Mouse (Mus musculus) forelimb bud, embryonic 11.5 days (tissue): ENCODE data around the gene Ndufs8.

Source experiments
- DNase-seq: peaks from one replicate; pipeline ENCODE4 v3.0.0-alpha.2; 2012; ENCODE audit warnings: low read depth, low spot score

Gene Ndufs8

DNA sequence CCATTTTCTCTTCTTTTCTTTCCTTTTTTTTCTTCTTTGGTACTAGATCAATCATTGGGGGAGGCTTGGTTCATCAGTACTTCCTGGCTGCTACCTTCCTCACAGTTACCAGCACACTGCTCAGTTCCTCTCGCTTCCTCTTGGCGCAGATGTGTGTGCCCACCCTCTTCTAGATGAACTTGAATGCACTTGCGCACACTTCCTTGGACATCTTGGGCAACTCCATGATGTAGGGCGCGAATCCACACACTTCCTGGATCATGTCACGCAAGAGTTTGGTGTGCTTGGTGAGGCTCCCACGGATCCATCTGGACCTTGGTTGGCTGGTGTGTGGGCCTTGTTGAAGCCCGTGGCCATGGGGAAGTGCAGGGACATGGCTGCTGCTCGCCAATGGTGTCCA, 19.1 kb upstream of the Ndufs8 start:
- DNase-seq, result no peak

DNA sequence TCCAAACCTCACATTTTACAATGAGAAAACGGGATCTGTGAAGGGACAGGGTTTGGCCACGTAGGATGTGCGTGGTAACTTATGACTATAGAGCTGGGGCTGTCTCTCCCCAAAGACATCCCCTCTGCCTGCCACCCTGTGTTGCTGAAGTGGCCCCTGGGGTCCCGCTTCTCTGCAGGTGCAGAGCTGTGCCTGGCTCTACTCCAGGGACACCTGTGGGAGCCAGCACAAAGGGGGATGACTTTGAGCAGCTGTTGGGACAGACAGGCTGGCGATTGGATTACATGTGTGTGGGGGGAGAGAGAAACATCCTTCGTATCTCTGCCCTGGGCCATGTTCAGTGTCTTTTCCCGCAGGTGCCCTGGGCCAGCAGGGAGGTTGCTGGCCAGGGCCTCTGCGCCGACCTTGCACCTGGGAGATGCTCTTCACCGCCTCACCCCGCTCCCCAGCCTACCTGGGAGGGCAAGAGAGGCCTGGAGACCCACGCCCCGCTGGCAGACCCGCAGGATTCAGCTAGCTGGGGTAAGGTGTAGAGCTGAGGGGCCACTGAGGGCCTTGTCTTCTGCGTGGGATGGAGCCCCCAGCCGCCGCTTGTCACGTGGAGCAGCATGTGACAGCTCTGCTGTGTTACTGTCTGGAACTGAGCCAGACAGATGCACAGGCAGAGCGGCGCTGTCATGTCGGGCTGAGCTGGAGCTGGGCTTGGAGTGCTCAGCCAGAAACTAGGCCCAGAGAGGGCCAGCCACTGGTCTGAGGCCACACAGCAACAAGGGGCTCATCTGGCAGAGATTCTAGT, 17.9 kb upstream of the Ndufs8 start:
- no peak for DNase-seq

DNA sequence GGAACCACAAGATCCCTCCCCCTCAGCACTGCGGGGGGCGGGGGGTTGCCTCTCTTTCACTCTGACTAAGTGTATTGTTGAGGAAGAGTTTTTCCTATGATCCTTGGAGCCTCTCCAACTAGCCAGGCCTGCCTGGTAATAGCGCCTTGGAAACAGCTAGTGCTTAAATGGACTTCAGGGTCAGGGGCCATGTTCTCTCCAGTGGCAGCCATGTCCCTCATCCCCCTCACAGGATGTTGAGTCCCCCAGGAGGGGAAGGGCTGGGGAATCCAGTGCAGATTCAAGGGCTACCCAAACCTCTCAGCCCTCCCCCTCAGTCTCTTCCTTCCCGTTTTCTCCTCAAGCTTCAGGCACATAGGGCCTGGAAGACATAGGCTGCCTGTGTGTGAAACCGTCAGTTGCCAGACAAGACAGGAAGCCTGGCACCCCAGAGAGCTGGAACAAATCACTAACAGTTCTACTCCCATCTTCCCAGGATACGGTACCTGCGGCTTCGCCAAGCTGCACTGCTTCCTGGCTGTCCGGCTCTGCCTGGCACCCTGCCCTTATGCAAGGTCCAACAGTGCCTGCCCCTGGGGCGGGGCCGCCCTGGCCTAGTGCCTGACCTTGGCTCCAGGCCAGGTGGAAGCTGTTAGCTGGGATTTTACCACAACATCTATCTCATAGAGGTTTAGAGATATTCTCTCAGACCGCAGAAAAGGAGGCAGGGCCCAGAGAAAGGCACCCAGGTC, 16.8 kb upstream of the Ndufs8 start, which contains the start of gene Aldh3b1:
TSS of gene Aldh3b1 (minus strand) at position 598 of the 731 bp plus-strand sequence.
- DNase-seq, result no peak

DNA sequence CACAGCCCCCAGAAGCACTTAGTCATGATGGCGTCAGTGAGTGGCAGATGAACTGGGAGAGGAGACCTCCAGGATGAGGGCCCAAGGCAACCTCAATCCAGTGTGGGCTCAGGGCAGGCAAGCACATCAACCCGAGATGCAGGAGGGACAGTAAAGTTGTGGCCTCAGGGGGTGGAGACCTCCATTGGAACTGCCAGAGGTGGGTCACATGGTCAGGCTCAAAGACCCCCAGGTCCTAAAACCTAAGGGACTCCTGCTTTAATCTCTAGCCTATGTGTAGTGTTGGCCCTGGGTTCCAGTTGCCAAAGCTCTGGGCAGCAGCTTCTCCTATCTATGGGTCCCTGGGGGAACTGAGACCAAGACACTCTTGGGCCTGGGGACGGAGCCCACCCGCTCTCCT, 16.2 kb upstream of the Ndufs8 start:
- DNase-seq, result no peak

DNA sequence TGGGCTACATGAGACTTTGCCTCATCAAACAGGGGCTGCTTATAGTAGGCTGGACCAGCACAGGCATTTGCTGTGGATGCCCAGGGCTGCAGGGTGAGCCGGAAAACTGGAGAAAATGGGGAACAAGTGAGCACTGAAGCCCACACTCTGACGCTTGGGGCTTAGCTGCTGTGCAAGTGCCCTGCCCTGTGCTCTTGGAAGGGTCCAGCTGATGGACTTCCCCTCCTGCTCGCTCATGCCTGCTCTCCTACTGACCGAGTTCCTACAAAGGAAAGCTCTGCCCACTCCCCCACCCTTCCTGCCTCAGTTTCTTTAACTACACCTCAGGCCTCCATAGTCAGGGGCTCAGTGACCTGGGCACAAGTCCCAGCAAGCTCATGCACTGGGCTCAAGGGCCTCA, 15.4 kb upstream of the Ndufs8 start:
- DNase-seq, result no peak

DNA sequence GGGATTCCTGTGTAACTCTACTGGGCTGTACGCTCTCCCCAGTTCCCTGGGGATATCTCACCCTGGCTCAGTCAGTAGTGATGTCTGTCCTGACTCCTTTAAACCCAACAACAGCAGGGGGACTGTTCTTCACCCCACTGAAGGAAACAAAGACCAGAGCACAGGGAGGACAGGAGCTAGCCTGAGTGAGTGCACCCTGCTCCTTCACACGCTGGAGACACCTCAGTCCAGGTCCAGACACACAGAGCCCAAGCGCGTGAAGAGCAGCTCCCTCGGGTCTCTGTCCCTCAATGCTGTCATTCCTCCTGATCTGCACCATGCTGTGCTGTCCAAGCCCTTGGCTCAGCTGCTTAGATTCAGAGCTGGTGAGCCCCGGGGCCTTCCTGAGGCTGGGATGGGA, 14.1 kb upstream of the Ndufs8 start:
- no peak for DNase-seq

DNA sequence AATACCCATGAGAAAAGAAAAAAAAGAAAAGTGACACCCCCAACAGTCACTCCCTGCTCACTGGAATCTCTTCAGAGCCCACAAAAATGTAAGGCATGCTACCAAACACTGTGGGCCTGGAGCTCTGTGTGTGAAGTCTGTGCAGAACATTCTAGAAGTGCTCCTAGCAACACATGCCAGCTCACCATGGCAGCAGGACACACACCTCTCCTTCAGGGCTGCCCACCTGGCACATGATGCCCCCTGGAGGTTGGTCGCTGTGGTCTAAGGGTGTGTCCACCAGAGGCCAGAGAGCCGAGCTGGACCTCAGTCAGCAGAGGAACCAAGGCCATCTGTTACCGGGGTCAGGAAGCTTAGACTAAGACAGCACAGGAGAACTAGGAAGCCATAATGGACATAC, 13.7 kb upstream of the Ndufs8 start:
- no peak for DNase-seq

DNA sequence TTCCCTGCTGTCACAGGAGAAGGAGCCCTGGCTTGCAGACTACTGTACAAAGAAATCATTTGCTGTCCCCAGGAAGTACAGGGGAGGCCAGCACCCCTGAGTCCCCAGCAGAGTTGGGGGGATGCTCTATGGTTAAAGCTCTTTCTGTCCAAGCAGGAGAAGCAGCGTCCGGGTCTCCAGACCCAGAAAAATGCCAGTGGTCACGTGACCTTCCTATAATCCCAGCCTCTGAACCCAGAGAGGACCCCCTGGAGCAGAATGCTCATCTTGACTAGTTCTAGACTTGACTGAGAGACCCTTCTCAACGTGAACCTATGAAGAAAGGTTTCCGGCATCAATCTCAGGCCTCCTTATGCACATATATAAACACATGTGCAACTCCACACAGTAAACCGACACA, 13.3 kb upstream of the Ndufs8 start:
- no peak for DNase-seq

DNA sequence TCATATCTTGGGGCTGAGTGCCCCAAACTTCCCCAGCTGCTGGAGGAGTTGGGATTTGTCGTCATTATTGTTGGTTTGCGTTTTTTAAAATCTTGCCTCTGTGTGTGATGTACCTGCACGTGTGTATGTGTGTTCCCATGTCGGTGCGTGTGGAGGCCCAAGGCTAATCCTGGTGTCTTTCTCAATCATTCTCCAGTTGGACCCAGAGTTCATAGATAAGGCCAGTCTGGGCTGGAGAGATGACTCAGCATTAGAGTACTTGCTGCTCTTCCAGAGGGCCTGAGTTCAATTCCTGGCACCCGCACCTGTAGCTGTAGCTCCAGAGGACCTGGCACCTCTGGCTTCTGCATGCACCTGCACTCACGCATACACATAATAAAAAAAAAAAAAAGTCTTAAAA, 12.3 kb upstream of the Ndufs8 start:
- no peak for DNase-seq

DNA sequence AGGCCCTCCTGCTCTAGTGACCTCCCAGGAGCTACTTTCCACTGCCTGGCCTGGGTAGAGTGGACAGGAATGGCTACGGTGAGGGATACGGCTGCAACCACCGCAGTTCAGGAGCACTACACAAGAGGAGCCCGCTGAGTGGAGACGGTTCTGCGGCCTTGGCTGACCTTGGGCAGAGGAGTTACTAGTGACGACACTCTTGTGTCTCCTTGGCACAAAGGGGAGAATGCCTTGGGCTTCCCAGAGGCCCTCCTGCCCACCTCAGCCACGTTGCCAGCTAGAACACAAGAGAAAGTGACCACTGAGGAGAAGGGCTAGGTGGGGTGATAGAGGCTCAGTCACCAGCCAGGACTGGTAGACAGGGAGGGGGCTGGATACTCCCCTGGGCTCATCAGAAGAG, 11.6 kb upstream of the Ndufs8 start:
- no peak for DNase-seq

DNA sequence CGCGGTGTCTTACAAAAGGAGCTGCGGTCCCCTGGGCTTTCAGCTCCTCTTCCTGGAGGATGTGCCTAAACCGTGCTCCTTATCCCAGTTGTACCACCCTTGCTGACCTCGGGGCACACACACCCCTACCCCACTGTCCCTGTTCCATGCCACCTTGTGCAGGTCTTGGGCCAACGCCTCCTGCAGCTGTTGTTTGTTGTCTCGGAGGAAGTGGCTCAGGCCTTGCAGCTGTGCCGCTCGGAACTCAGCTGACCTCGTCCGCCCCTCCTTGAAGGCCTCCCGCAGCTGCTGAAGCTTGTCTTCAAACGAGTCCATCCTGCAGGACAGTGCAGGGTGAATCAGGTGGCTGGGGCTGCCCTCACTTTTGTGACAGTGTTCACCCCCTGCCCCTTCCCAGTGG, 11.0 kb upstream of the Ndufs8 start:
- no peak for DNase-seq

DNA sequence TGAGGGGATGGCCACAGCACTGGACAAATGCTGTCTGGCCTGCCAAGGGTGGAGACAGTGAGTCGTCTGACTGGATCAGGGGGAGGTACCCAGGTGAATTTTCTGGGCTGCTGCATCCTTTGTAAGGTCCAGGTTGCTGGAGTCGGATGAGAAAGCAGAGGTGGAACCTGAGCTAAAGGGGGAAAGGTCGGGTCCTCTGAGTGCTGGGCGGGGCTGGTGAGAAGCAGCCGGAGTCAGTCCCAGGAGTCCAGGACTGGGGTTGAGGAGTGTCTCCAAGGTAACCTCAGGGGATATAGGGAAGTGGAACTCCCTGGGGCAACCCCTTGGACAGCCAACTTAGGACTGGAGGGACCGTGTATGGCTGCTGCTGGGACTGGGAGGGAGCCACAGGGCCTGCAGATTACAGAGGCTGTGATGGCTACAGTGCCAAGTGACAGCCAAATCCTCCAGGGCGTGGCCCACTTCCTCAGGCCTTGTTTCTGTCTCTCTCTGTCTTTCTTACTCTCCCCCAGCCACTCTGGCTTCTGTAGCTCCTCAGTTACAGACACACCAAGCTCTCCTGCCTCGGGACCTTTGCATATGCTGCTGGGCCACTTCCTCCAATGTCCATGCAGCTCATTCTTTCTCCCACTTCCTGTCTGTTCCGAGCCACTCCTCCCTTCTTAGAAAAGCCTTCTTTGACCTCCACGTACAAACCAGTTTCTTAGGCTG, 10.2 kb upstream of the Ndufs8 start:
- DNase-seq, result no peak

DNA sequence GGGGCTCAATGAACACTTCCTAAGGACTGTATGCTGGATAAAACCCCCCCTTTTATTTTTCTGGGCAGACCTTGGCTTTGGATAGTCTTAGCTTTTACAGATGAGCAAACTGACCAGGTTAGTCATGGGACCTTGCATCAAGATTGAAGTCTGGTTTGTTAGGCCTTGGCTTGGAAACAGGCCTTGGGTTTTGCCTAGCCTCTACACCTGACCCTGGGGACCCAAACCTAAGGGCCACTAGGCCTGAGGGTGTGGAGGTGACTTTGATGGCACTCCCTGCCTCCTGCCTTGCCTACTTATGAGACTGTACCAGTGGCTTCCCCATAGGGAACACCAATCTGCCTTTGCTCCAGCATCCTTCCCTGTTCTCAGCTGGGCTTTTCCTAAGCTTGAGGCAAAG, 7.4 kb upstream of the Ndufs8 start:
- no peak for DNase-seq

DNA sequence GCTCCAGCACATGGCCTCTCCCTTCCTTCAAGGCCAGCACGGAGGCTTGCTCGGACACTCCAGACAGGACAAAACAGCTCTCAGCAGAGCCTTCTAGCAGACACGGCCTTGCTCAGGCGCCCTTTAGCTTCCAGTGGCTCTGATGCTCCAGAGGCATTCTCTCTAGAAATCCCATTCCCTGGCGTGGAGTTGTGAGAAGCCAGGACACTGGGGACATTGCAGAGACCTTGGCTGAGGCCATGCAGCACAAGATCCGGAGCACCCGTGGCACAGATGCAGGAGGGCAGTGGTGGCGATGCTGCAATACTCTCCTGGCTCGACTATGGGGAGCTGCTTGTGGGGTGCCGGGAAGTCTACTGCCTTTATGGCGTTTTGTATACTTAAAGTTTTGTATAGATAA, 4.2 kb upstream of the Ndufs8 start:
- no peak for DNase-seq

DNA sequence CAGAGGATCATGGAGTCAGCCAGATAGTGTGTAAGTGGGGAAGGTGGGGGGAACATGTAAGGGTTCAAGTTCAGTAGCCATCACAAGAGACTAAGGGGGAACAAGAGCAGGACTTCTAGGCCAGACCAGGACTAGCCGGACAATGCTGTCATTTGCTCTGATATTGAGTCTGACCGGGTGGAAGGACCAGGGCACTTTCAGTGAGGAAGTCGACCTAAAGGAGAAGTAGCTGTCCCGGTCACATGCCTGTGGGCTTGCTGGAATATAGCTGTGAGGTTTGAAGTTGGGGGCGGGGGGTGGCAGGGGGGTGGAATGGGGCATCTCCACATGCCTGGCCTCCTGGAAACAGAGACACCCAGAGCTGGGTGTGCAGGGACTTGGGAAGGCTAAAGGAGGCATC, 2.0 kb upstream of the Ndufs8 start:
- DNase-seq, result no peak

DNA sequence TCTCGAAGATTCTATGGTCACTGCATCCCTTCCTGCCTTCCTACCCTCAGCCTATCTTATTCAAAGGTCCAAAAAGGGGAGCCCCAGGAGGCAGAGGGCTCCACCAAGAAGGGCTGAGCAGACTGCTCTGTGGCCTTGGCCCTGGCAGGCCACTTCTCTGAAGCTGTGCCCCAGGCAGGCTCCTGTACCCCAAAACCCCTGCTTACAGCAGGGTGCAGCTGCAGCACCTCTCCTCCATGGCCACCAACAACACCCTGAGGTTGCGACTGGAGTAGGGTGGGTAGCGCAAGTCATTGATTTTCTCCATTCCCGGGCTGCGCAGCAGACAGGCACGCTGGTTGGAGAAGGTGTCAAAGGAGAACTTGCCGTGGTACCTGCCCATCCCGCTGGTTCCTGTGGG, 1.1 kb upstream of the Ndufs8 start:
- DNase-seq, result no peak

DNA sequence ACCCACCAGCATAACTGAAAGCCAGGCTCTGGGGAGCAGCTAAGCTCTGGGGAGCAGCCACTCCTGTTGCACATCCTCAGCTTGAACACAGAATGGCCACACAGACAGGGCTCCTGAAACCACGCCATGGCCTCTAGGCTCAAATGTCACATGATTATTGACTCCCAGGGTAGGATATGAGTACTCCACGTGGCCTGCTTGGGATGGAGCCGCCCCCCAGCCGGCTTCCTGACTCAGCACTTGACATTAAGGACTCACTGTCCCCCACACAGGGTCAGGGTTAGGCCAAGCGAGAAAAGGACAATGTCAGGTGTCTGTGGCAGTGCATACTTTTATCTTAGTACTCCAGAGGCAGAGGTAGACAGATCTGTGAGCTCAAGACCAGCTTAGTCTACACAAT, 2.4 kb downstream of the Ndufs8 start:
- DNase-seq, result no peak

DNA sequence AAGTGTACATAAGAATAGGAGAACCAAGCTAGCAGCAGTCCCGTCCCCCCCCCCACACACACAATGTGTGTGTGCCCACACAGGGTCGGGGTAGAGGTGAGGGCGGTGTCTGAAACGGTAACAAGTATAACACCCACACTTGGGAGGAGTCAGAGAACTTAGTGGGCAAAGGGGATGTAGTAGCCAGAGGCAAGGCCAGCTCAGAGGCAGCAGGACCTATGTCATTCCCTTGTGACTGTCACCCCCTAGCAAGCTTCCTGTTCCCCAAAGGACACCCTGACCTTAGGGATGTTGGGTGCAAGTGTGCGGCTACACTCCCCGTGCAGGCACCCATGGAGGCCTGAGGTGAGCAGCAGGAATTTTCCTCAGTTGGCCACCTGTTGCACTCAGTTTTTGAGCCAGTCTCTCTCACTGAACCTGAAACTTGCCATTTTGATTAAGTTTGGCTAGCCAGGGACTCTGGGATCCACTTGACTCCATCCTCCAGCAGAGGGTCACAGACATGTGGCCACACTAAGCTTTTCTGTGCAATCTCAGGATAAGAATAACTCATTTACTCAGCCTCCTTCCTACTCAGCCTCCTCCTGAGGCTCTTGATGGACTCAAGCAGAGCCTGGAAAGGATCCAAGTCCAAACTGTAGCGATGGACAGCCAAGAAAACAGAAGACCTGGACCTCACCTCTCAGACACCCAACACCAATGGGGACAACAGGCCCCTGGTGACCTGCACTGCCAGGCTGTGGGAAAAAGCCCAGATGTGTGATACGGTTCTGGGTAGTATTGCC, 4.5 kb downstream of the Ndufs8 start:
- no peak for DNase-seq

DNA sequence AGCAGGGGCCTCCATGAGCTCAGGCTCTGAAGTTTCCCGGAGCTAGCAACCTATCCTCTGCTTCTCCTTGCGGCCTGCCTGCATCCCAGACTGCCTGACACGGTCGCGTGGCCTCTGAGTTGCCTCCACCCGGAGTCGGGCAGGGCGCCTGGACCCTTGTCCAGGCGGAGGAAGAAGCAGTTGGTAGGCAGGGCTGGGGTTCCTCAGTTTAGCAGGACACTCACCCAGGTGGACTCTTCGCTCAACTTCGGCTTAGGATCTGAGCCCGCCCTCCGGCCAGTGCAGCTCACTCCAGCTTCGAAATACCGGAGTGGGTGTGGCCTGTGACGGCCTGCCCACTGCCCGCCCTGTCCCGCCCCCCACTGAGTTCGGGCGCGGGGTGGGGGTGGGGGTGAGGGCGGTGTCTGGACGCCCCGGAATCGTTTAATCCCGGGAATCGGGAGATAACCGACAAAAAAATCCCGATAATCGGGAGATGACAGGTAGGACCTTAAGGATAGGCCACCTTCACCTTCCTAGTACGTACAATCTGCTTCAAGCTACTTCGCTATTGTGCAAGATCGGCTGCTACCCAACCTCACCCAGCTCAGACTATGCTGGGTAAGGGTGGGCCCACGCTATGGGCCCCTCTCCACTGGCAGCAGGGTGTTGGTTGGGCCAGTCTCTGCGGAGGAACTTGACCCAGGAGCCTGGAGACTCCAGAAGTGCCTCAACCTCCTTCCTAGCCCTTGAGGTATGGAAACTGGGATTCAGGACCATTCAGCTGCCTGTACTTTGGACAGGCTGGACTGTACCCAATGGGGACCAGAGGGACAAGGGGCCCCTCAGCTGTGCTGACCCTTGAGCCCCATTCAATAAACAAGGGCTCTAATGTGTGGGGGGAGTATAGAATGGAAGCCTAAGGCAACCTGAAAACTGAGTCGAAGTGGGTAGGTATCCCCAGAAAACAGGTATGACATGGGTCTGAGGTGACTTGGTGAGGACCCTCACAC, 5.5 kb downstream of the Ndufs8 start, which contains the start of gene Tcirg1:
TSS of gene Tcirg1 (minus strand) at position 339 of the 992 bp plus-strand sequence.
- peak; percentile 57 for DNase-seq

DNA sequence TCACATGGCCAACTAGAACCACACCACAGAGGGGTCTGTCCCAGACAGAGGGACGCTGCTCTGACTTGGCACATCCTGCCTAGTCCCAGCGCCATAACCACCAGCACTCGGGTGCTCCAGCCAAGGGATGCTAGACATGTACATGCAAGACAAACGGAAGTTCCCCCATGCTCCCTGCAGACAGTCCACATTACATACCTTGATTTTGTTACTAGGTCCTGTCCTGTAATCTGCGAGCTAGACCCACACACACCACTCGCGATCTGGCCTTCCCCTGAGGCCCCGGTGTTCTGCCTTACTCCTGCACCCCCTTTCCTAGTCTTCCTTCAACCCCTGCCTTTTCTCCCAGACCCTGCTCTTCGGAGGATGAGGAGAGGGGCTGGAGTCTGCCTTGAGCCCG, 6.2 kb downstream of the Ndufs8 start:
- DNase-seq, result no peak
